Mouse (Mus musculus): Measurements from ENCODE around the gene Serpinb2.

GRCm38 (mm10) chr1:107529365-107530052 is 18.3 kb downstream of the Serpinb2 start:
- TF ChIP-seq CTCF (IDR thresholded peaks at IDR 0.05; ENCODE audit: low read depth) (no peak), EP300 (IDR thresholded peaks at IDR 0.05; ENCODE audit: low read depth) (no peak)

Measured in liver, postnatal 0 days (tissue).